Mouse (Mus musculus) midbrain, embryonic 16.5 days (tissue): ENCODE results near the gene Ssxa1. TPM values are rescaled to one million over a fixed set of nuclear protein-coding genes. Genes with fewer than 3 reads are reported as not detected.
"Not testable (repeated sequence)": the region's sequence is repeated elsewhere in the genome, so short reads cannot be mapped to it uniquely, and the experiment has no call there.

Source experiments
- ATAC-seq: fragments of 200-750 bp; cut with Nextera tagmentation; 2 replicates; pipeline ENCODE4 v1.8.0; 2017; ENCODE audit warnings: moderate TSS enrichment
- H3K27ac ChIP-seq: fragments of 300-500 bp; sonication (generic); 2 replicates; pipeline ENCODE4 v1.5.1; 2014; ENCODE audit warnings: mild to moderate bottlenecking, low read length, mixed read lengths
- H3K27me3 ChIP-seq: fragments of 300-500 bp; sonication (generic); 2 replicates; pipeline ENCODE4 v1.6.1; 2014; ENCODE audit warnings: low read depth, low read length, mixed read lengths; ENCODE audit not compliant: control insufficient read depth, insufficient read depth
- H3K36me3 ChIP-seq: fragments of 300-500 bp; sonication (generic); 2 replicates; pipeline ENCODE4 v1.6.1; 2014; ENCODE audit warnings: mild to moderate bottlenecking, low read length, moderate library complexity, mixed read lengths; ENCODE audit not compliant: control insufficient read depth, insufficient read depth
- H3K4me1 ChIP-seq: fragments of 300-500 bp; sonication (generic); 2 replicates; pipeline ENCODE4 v1.6.1; 2014; ENCODE audit warnings: mild to moderate bottlenecking, low read length, mixed read lengths; ENCODE audit not compliant: control insufficient read depth, insufficient read depth
- H3K4me2 ChIP-seq: fragments of 300-500 bp; sonication (generic); 2 replicates; pipeline ENCODE4 v1.6.1; 2014; ENCODE audit warnings: mild to moderate bottlenecking, low read length, mixed read lengths
- H3K4me3 ChIP-seq: fragments of 300-500 bp; sonication (generic); 2 replicates; pipeline ENCODE4 v1.5.1; 2014; ENCODE audit warnings: low read depth, mild to moderate bottlenecking, low read length, moderate library complexity, mixed read lengths
- H3K9ac ChIP-seq: fragments of 300-500 bp; sonication (generic); 2 replicates; pipeline ENCODE4 v1.6.1; 2014; ENCODE audit warnings: low read depth, low read length, mixed read lengths
- H3K9me3 ChIP-seq: fragments of 300-500 bp; sonication (generic); replicated peaks from 2 replicates; pipeline ENCODE4 v1.6.1; 2014; ENCODE audit warnings: mild to moderate bottlenecking, low read length, mixed read lengths; ENCODE audit not compliant: control insufficient read depth, poor library complexity, severe bottlenecking
- WGBS: fragments of 180-500 bp; shearing (Covaris S2); extraction: QIAGEN DNeasy Blood & Tissue Kit; methylation state at CpG from one replicate; pipeline ENCODE4 v1.1.7; 2014; 5-methylcytosine and 5-hydroxymethylcytosine counted together
- polyA plus RNA-seq: library from polyadenylated mRNA; unstranded; fragments of >200 nt; fragmentation: Nextera tagmentation; extraction: Ambion mirVana; gene quantifications from 2 replicates; pipeline ENCODE4 v1.2.1, GENCODE M21; 2015

Gene Ssxa1
- polyA plus RNA-seq = not detected in 2 replicates

- Histone ChIP-seq H3K4me1 (no peaks in the 10 kb centered on the region), H3K27ac (no peak within 1 kb of the TSS), H3K9ac (no peak within 1 kb of the TSS), H3K9me3 (no peaks in the 10 kb centered on the region), H3K4me2 (no peak within 1 kb of the TSS), H3K27me3 (no peaks in the 10 kb centered on the region), H3K4me3 (no peak within 1 kb of the TSS), H3K36me3 (no peaks in the 10 kb centered on the region)
- WGBS = 88% methylated on average over 4 of the region's 4 CpGs
- no peak for ATAC-seq
Observed at GRCm38 (mm10) chrX:21115520-21115919, at the start of gene Ssxa1. Gene Ssxa1 (plus strand): TSS chrX:21115820.

GRCm38 (mm10) chrX:21068106-21068505 is 47.5 kb upstream of the Ssxa1 start, which contains the start of gene Spaca5:
Gene Spaca5 (plus strand): TSS chrX:21068406.
- Histone ChIP-seq H3K27ac (no peak within 1 kb of the TSS), H3K4me3 (no peak within 1 kb of the TSS), H3K36me3 (no peaks in the 10 kb centered on the region), H3K27me3 (no peaks in the 10 kb centered on the region), H3K4me1 (no peaks in the 10 kb centered on the region), H3K9me3 (no peaks in the 10 kb centered on the region), H3K9ac (no peak within 1 kb of the TSS), H3K4me2 (no peak within 1 kb of the TSS)
- ATAC-seq = no peak

- Histone ChIP-seq H3K9me3 (no peaks in the 10 kb centered on the region), H3K4me2 (peak overlapping the region; percentile 61), H3K27me3 (no peaks in the 10 kb centered on the region), H3K4me3 (peak overlapping the region; percentile 47), H3K27ac (peak overlapping the region; percentile 91), H3K9ac (peak overlapping the region; percentile 61; the same call in 1 of the 2 replicates), H3K36me3 (peaks cover 2% of the 10 kb centered on the region), H3K4me1 (no peaks in the 10 kb centered on the region)
- 27% methylated on average over 6 of the region's 6 CpGs for WGBS
- peak; percentile 72 for ATAC-seq
Observed at GRCm38 (mm10) chrX:21088645-21088982, 27.0 kb upstream of the Ssxa1 start.

GRCm38 (mm10) chrX:21088983-21089866 is 26.4 kb upstream of the Ssxa1 start, which contains the start of gene Zfp300:
Gene Zfp300 (minus strand): TSS chrX:21089527.
- no peaks in the 10 kb centered on the region for H3K36me3 ChIP-seq
- peak within 1 kb of the TSS; percentile 91 for H3K27ac ChIP-seq
- WGBS = 21% methylated on average over 27 of the region's 27 CpGs
- ATAC-seq = peak; percentile 97
- H3K4me3 ChIP-seq = peak within 1 kb of the TSS; percentile 47
- no peaks in the 10 kb centered on the region for H3K4me1 ChIP-seq
- no peaks in the 10 kb centered on the region for H3K9me3 ChIP-seq
- H3K9ac ChIP-seq = peak within 1 kb of the TSS; percentile 61
- peak within 1 kb of the TSS; percentile 61 for H3K4me2 ChIP-seq
- H3K27me3 ChIP-seq = no peaks in the 10 kb centered on the region

- Histone ChIP-seq H3K4me3 (peak overlapping the region; percentile 47), H3K36me3 (no peaks in the 10 kb centered on the region), H3K27me3 (no peaks in the 10 kb centered on the region), H3K27ac (peak overlapping the region; percentile 91), H3K9me3 (no peaks in the 10 kb centered on the region), H3K4me1 (no peaks in the 10 kb centered on the region), H3K9ac (peak overlapping the region; percentile 61; the same call in 1 of the 2 replicates), H3K4me2 (peak overlapping the region; percentile 61)
- 54% methylated on average over 7 of the region's 7 CpGs for WGBS
- peak; percentile 66 for ATAC-seq
Observed at GRCm38 (mm10) chrX:21089867-21090239, 25.8 kb upstream of the Ssxa1 start.

- ATAC-seq, H3K36me3 ChIP-seq: not testable (repeated sequence)
- 91% methylated on average over 22 of the region's 25 CpGs for WGBS
Observed at GRCm38 (mm10) chrX:21146675-21147074, 31.1 kb downstream of the Ssxa1 start.

More at GRCm38 (mm10) chrX:21146675-21147074, 31.1 kb downstream of the Ssxa1 start:
- H3K4me2 ChIP-seq, H3K4me3 ChIP-seq, H3K27ac ChIP-seq, H3K27me3 ChIP-seq, H3K9ac ChIP-seq, H3K4me1 ChIP-seq, H3K9me3 ChIP-seq: not testable (repeated sequence)

Other genes with a start within 250 kb of the Ssxa1 start
- 2.0 and 2.2 TPM in 2 replicates for gene Timp1, start 245.7 kb upstream of the Ssxa1 start, polyA plus RNA-seq
- gene Syn1, start 194.8 kb upstream of the Ssxa1 start, polyA plus RNA-seq = 68.8 and 82.0 TPM in 2 replicates
- gene Cfp, start 184.3 kb upstream of the Ssxa1 start, polyA plus RNA-seq = 6.3 and 7.0 TPM in 2 replicates
- gene Elk1, start 165.2 kb upstream of the Ssxa1 start, polyA plus RNA-seq = 22.9 TPM in 2 replicates
- gene Uxt, start 153.8 kb upstream of the Ssxa1 start, polyA plus RNA-seq = 21.2 and 22.6 TPM in 2 replicates
- gene Zfp182, start 53.5 kb upstream of the Ssxa1 start, polyA plus RNA-seq = 7.7 and 8.9 TPM in 2 replicates
- gene Spaca5, start 47.4 kb upstream of the Ssxa1 start, polyA plus RNA-seq = not detected in 2 replicates
- 6.2 and 6.6 TPM in 2 replicates for gene Zfp300, start 26.3 kb upstream of the Ssxa1 start, polyA plus RNA-seq
- not detected in 2 replicates for gene Gm21876, start 59.8 kb downstream of the Ssxa1 start, polyA plus RNA-seq